Mouse (Mus musculus) embryonic facial prominence, embryonic 13.5 days (tissue): Measurements from ENCODE around the gene Ankrd36. TPM values are rescaled to one million over a fixed set of nuclear protein-coding genes. Genes with fewer than 3 reads are reported as not detected.

Source experiments
- ATAC-seq: fragments of 200-750 bp; cut with Nextera tagmentation; 2 replicates; pipeline ENCODE4 v1.8.0; 2017; ENCODE audit warnings: low read depth; ENCODE audit not compliant: insufficient number of reproducible peaks, insufficient read depth, low FRiP score, low TSS enrichment
- H3K27ac ChIP-seq: fragments of 300-500 bp; sonication (generic); 2 replicates; pipeline ENCODE4 v1.5.1; 2015; ENCODE audit warnings: moderate library complexity, mild to moderate bottlenecking, inconsistent platforms
- H3K27me3 ChIP-seq: fragments of 300-500 bp; sonication (generic); 2 replicates; pipeline ENCODE4 v1.6.1; 2015; ENCODE audit warnings: mild to moderate bottlenecking, inconsistent platforms
- H3K36me3 ChIP-seq: fragments of 300-500 bp; sonication (generic); 2 replicates; pipeline ENCODE4 v1.6.1; 2015; ENCODE audit warnings: mild to moderate bottlenecking, inconsistent platforms
- H3K4me1 ChIP-seq: fragments of 300-500 bp; sonication (generic); 2 replicates; pipeline ENCODE4 v1.6.1; 2015; ENCODE audit warnings: inconsistent platforms
- H3K4me2 ChIP-seq: fragments of 300-500 bp; sonication (generic); 2 replicates; pipeline ENCODE4 v1.6.1; 2015; ENCODE audit warnings: moderate library complexity, mild to moderate bottlenecking, inconsistent platforms
- H3K4me3 ChIP-seq: fragments of 300-500 bp; sonication (generic); 2 replicates; pipeline ENCODE4 v1.5.1; 2015; ENCODE audit warnings: mild to moderate bottlenecking, inconsistent platforms
- H3K9ac ChIP-seq: fragments of 300-500 bp; sonication (generic); 2 replicates; pipeline ENCODE4 v1.6.1; 2015; ENCODE audit warnings: mild to moderate bottlenecking, inconsistent platforms
- H3K9me3 ChIP-seq: fragments of 300-500 bp; sonication (generic); 2 replicates; pipeline ENCODE4 v1.6.1; 2016; ENCODE audit warnings: inconsistent platforms
- WGBS: fragments of 180-500 bp; shearing (Covaris S2); methylation state at CpG from one replicate; pipeline ENCODE4 v1.1.7; 2015; ENCODE audit warnings: mixed read lengths; 5-methylcytosine and 5-hydroxymethylcytosine counted together
- polyA plus RNA-seq: library from polyadenylated mRNA; unstranded; fragments of >200 nt; fragmentation: Nextera tagmentation; extraction: Ambion mirVana; gene quantifications from 2 replicates; pipeline ENCODE4 v1.2.1, GENCODE M21; 2015

Ankrd36 gene
- polyA plus RNA-seq, 1 experiment from 2014 or later = not detected

DNA sequence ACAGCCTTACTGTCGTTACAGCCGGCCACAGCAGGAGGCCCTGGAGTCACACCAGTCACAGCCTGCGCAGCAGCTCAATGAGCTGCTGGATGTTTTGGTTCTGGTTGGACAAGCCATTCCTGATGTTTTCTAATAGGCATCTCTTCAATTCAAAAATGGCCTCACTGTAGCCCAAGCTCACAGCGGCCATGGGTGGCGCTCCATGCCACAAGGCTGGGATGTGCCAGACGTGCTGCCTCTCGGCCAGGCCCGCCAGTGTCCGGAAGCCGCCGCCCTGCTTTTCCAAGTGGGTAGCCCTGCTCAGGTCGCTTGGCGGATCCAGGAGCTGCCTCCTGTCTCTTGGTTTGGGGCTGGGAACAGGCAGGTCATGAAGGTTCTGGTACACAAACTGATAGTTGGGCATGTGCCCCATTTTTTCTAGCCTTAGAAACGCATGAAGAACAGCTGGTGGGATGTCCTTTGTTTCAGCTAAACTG is 146.2 kb downstream of the Ankrd36 start, which contains the start of gene Mrps24:
Gene Mrps24, minus strand, starts transcription at position 51 of the 476 bp plus-strand sequence.
- Histone ChIP-seq H3K9ac (no peak within 1 kb of the TSS), H3K4me3 (no peak within 1 kb of the TSS), H3K36me3 (peaks cover 65% of the 10 kb centered on the region), H3K27ac (no peak within 1 kb of the TSS), H3K4me1 (no peaks in the 10 kb centered on the region), H3K9me3 (no peaks in the 10 kb centered on the region), H3K4me2 (no peak within 1 kb of the TSS), H3K27me3 (no peaks in the 10 kb centered on the region)
- 88% methylated on average over 14 of the region's 14 CpGs for WGBS
- no peak for ATAC-seq

DNA sequence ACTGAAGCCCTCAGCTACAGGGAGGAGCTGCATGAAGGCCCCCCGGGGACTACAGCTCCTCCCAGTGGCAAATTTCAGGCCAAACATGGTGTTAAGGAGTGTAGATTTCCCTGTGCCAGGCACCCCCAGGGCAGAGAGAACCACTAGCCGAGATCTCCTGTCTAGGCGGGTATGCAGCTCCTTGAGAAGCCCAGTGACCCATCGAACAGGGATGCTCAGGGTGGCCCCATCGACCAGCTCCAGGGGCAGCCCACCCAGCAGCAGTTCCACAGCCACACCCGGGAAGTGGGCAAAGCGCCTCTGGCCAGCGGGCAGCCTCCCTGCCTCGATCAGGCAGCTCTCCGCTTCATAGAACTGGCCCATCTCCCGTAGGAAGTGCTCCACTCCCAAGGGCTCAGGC is 146.8 kb downstream of the Ankrd36 start:
- Histone ChIP-seq H3K9ac (no peak overlapping the region), H3K27me3 (no peaks in the 10 kb centered on the region), H3K36me3 (peaks cover 71% of the 10 kb centered on the region), H3K4me3 (no peak overlapping the region), H3K4me1 (no peaks in the 10 kb centered on the region), H3K27ac (no peak overlapping the region), H3K9me3 (no peaks in the 10 kb centered on the region), H3K4me2 (no peak overlapping the region)
- WGBS = 89% methylated on average over 11 of the region's 11 CpGs
- no peak for ATAC-seq

DNA sequence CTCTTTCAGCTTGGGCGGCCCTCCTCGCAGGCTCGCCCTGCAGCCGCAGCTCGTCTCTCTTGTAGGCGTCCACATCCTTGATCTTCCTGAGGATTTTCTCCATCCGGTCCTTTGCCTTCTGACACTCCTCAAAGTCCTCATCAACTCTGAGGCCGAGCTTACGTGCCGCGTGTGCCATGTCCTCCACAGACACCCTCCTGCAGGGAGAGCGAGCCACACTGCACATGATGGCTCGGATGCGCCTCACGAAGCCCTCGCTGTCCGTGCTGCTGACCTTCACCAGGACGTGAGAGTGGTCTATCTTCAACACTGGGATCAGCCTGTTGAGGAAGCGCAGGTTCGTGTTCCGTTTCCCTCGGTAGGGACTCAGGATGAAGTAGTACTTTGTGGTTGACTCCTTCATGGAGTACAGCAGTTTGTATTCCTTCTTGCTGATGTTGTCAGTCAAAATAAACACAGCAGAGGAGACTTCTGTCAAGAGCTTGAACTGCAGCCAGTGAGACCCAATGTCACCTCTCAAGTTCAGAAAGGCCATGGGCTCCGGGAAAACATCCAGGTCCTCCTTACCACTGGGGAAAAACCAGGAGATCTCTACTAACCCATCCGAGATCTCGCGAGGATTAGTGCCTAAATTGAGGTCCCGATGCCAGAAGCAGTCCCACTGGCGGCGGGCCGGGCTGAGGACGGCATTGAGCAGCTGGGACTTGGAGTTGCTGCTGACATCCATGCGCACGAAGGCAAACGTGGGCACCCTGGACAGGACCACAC is 147.6 kb downstream of the Ankrd36 start:
- Histone ChIP-seq H3K4me1 (no peaks in the 10 kb centered on the region), H3K36me3 (peaks cover 74% of the 10 kb centered on the region), H3K27me3 (no peaks in the 10 kb centered on the region), H3K27ac (no peak overlapping the region), H3K4me2 (no peak overlapping the region), H3K9me3 (no peaks in the 10 kb centered on the region), H3K4me3 (no peak overlapping the region), H3K9ac (no peak overlapping the region)
- 95% methylated on average over 34 of the region's 34 CpGs for WGBS
- no peak for ATAC-seq

DNA sequence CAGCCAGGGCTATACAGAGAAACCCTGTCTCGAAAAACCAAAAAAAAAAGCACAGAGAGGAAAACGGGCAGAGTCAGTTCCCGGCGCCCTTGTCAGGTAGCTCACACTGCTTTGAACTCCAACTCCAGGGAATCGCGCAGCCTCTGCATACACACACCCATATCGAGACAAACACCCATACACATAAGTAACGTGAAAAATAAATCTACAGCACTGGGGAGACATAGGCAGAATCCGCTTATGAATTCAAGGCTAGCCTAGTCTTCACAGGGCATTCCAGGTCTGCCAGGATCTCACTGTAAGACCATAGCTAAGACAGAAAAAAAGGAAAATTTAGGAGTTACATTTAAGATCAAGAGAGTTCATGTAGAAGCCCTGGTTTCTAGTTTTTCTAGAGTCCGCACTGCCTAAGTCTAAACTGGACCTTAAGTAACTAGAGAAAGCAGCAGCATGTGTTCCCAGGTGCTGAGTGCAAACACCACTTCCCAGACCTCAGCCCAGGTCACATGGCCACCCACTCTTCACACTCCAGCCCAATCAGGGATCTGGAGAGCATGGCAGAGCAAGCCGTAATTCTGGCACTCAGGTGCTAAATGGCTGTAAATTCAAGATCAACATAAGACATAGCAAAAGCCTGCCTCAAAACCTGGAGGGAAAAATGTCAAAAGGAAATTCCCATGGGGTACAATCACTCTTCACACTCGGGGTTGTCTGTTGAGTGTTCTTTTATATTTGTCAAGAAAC is 149.3 kb downstream of the Ankrd36 start:
- no peak for ATAC-seq
- Histone ChIP-seq H3K9me3 (no peaks in the 10 kb centered on the region), H3K27me3 (no peaks in the 10 kb centered on the region), H3K4me1 (no peaks in the 10 kb centered on the region), H3K27ac (no peak overlapping the region), H3K9ac (no peak overlapping the region), H3K4me3 (no peak overlapping the region), H3K4me2 (no peak overlapping the region), H3K36me3 (peaks cover 72% of the 10 kb centered on the region)
- 92% methylated on average over 12 of the region's 12 CpGs for WGBS

DNA sequence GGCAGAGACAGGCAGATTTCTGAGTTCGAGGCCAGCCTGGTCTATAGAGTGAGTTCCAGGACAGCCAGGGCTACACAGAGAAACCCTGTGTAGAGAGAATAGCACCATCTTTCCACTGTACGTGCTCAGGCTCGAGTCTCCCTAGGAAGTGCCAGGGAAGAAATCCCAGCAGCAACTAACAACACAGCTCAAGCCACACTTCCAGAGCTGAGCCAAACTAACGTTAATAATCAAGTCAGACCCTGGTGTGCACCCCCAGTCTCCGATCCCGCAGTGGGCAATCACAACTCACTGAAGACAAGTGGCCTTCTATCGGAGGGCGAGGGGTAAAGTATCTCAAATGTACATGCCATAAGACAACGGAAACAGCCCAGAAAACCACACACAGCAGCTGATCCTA is 160.1 kb downstream of the Ankrd36 start:
- 83% methylated on average over 9 of the region's 9 CpGs for WGBS

DNA sequence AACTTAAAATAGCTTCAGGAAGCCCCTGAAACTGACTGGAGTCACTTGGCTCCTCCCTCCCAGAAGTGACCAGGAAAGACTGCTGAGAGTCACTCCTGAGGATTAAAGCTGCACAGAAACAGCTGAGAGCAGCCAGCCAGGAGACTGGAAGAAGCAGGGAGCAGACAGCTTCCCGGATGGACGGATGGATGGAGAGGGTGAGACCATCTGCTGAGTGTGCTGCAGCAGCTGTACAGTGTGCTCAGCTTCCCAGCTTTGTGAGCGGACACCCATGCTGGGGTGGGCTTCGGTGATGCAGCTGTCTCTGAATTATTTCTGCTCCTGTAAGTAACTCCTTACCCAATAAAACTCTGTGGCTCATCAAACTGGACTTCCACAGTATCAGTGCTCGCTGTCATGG is 162.9 kb downstream of the Ankrd36 start:
- 72% methylated on average over 5 of the region's 5 CpGs for WGBS
- no peak for ATAC-seq
- H3K27ac ChIP-seq = no peak overlapping the region; the same call in 1 of the 2 replicates
- H3K4me3 ChIP-seq = no peak overlapping the region
- H3K4me2 ChIP-seq = no peak overlapping the region
- no peaks in the 10 kb centered on the region for H3K9me3 ChIP-seq
- H3K4me1 ChIP-seq = peaks cover 5% of the 10 kb centered on the region; the same call in 1 of the 2 replicates
- H3K36me3 ChIP-seq = no peaks in the 10 kb centered on the region
- no peak overlapping the region for H3K9ac ChIP-seq
- no peaks in the 10 kb centered on the region for H3K27me3 ChIP-seq

More for the DNA sequence above, 160.1 kb downstream of the Ankrd36 start:
- peaks cover 5% of the 10 kb centered on the region for H3K36me3 ChIP-seq
- 0 out of 2 replicates have a peak overlapping the region, but pooled peaks have one; percentile 2 for H3K9ac ChIP-seq
- no peak overlapping the region for H3K4me3 ChIP-seq
- no peaks in the 10 kb centered on the region for H3K27me3 ChIP-seq
- H3K9me3 ChIP-seq = no peaks in the 10 kb centered on the region
- peaks cover 5% of the 10 kb centered on the region; the same call in 1 of the 2 replicates for H3K4me1 ChIP-seq
- ATAC-seq = no peak
- H3K4me2 ChIP-seq = no peak overlapping the region
- no peak overlapping the region for H3K27ac ChIP-seq

DNA sequence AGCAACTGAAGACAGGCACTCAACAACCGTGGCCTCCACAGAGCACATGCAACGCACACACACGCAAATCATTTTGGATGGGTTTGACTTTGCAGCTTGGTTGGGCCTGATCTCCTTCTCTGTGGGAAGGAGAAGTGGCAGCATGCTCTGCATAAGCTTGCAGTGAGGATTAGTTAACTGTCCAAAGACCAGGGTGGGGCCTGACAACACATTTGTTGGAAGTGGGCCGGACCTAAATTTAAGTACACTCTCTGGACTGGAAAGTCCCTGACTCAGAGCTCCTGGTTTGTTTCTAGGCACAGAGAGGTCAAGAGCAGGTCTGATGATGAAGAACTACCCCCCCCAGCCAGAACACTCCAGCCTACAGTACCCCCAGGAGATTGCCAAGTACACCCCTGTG is 164.8 kb downstream of the Ankrd36 start:
- WGBS = 89% methylated on average over 4 of the region's 4 CpGs

DNA sequence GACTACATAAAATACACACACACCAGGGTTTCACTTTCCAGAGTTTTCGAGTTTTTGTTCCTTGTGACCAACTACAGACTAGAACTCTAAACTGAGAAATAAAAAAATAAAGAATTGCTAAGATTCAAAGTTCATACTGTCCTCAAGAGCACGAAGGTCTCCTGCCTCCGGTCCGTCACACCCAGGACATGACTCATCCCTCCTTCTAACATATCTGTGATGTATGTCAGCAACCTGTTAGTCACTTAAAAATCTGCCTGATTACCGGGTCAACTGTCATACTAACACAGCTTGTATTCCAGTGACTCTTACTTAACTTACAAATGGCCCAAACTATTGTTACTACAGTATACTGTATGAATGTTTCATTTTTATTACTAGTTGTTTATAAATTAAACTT is 167.7 kb downstream of the Ankrd36 start:
- Histone ChIP-seq H3K4me1 (peaks cover 19% of the 10 kb centered on the region), H3K9me3 (no peaks in the 10 kb centered on the region), H3K9ac (no peak overlapping the region), H3K27ac (no peak overlapping the region), H3K4me3 (no peak overlapping the region), H3K4me2 (no peak overlapping the region), H3K36me3 (no peaks in the 10 kb centered on the region), H3K27me3 (no peaks in the 10 kb centered on the region)
- WGBS = 92% methylated on average over 5 of the region's 5 CpGs
- ATAC-seq = no peak

More for the DNA sequence above, 164.8 kb downstream of the Ankrd36 start:
- no peak for ATAC-seq
- Histone ChIP-seq H3K4me2 (no peak overlapping the region), H3K27ac (no peak overlapping the region), H3K4me1 (peaks cover 10% of the 10 kb centered on the region; the same call in 1 of the 2 replicates), H3K27me3 (no peaks in the 10 kb centered on the region), H3K9ac (no peak overlapping the region), H3K36me3 (no peaks in the 10 kb centered on the region), H3K9me3 (no peaks in the 10 kb centered on the region), H3K4me3 (no peak overlapping the region)

Other genes starting within 250 kb of the Ankrd36 start
- gene Znrf3, start 124.8 kb upstream of the Ankrd36 start, polyA plus RNA-seq = 16.2 and 17.6 TPM in 2 replicates
- 141 and 151 TPM in 2 replicates for gene Xbp1, start 49.0 kb upstream of the Ankrd36 start, polyA plus RNA-seq
- gene Ccdc117, start 27.5 kb upstream of the Ankrd36 start, polyA plus RNA-seq = 18.7 and 19.2 TPM in 2 replicates
- 180 and 187 TPM in 2 replicates for gene Mrps24, start 146.0 kb downstream of the Ankrd36 start, polyA plus RNA-seq
- gene Urgcp, start 192.7 kb downstream of the Ankrd36 start, polyA plus RNA-seq = 28.6 and 28.7 TPM in 2 replicates
- 126 and 135 TPM in 2 replicates for gene Dbnl, start 218.8 kb downstream of the Ankrd36 start, polyA plus RNA-seq
- 10.1 and 12.1 TPM in 2 replicates for gene Pgam2, start 234.0 kb downstream of the Ankrd36 start, polyA plus RNA-seq